8 mouse cellular contexts compared by ENCODE assay signal in the genomic region with DNA sequence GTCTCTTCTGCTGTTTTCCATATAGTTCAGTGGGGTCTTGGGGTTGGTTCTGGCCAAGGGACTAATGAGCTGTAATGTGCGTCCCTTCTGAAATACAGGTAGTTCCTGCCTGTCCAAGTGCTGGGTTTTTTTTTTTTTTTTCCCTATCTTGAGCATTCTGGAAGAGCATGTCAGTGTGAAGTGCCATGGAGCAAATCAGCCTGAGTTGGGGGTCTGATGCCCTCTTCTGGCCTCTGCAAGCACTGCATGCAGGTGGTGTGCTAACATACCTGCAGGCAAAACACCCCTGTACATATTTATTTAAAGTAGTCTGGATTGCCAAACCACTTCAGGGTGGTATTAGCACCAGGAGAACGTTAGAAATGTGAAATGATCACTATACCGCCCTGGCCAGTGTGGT. TPM values are rescaled to one million over a fixed set of nuclear protein-coding genes. Genes with fewer than 3 reads are reported as not detected.
DNase-seq lines count a peak whose midpoint lies in the region; ATAC-seq and TF ChIP-seq lines count a peak whose summit lies in the region.
"Had no signal": no experiment of that assay in that cellular context is flagged by ENCODE, and none has a peak within 500 bp of the region (broad histone marks: within the 10 kb centered on the region; RNA-seq: fewer than 3 reads in every experiment).

No protein-coding gene starts in this region.

- H3K79me2 ChIP-seq in CH12.LX (replicated peaks; ENCODE audit: control insufficient read depth, extremely low read depth, insufficient read depth, poor library complexity, severe bottlenecking): no peaks in the 10 kb centered on the region

- no peak overlapping the region for H3K27ac ChIP-seq in CH12.LX (ENCODE audit: insufficient read depth, low read depth)
- H3K27ac ChIP-seq in embryonic fibroblast, embryonic 13.5 days (ENCODE audit: insufficient read depth, low read length): no peak overlapping the region
- no peak overlapping the region for H3K27ac ChIP-seq in limb, embryonic 14.5 days (replicated peaks; ENCODE audit: low read depth, low read length)
- H3K27ac ChIP-seq in stomach, postnatal 0 days (replicated peaks): 0 out of 2 replicates have a peak overlapping the region, but pooled peaks have one; percentile 0

- peak; percentile 71 to 78 for TF ChIP-seq CTCF in CH12.LX (conservative IDR thresholded peaks at IDR 0.05 in 1 of 2, IDR thresholded peaks at IDR 0.05 in 1 of 2; ENCODE audit: low read depth in 2 of 2, low read length in 2 of 2)
- peak; percentile 71; the same call in 1 of the 2 replicates for TF ChIP-seq CTCF in embryonic fibroblast, embryonic 13.5 days (IDR thresholded peaks at IDR 0.05; ENCODE audit: borderline replicate concordance, insufficient read depth, low read length)
- peak; percentile 82 for TF ChIP-seq CTCF in stomach, postnatal 0 days (IDR thresholded peaks at IDR 0.05; ENCODE audit: low read depth)

- peaks cover 0 to 17% of the 10 kb centered on the region in 2 experiments; a peak in 2 of 4 replicates for H3K4me1 ChIP-seq in CH12.LX (ENCODE audit: control insufficient read depth in 1 of 2, insufficient read depth in 2 of 2)
- peaks cover 9% of the 10 kb centered on the region for H3K4me1 ChIP-seq in embryonic fibroblast, embryonic 13.5 days (ENCODE audit: control insufficient read depth, insufficient read depth, low read length)
- no peaks in the 10 kb centered on the region for H3K4me1 ChIP-seq in limb, embryonic 14.5 days (ENCODE audit: control insufficient read depth, insufficient read depth, low read length)
- H3K4me1 ChIP-seq in stomach, postnatal 0 days (replicated peaks; ENCODE audit: control insufficient read depth, insufficient read depth): peaks cover 5% of the 10 kb centered on the region; the same call in 1 of the 2 replicates

- peak; percentile 70 for TF ChIP-seq RAD21 in CH12.LX (IDR thresholded peaks at IDR 0.05; ENCODE audit: low read depth, low read length)

- 48% methylated on average over 3 of the region's 3 CpGs for WGBS in limb, embryonic 14.5 days
- WGBS in stomach, postnatal 0 days: 40% methylated on average over 3 of the region's 3 CpGs

- no peak overlapping the region for H3K4me2 ChIP-seq in CH12.LX (ENCODE audit: insufficient read depth, low read depth, poor library complexity, severe bottlenecking)
- no peak overlapping the region for H3K4me2 ChIP-seq in limb, embryonic 14.5 days (replicated peaks; ENCODE audit: low read depth, low read length, severe bottlenecking)
- no peak overlapping the region for H3K4me2 ChIP-seq in stomach, postnatal 0 days (replicated peaks; ENCODE audit: low read depth)

- no peak; the same call in 1 of the 2 replicates for TF ChIP-seq POLR2A in CH12.LX (IDR thresholded peaks at IDR 0.05; ENCODE audit: low read depth, low read length)
- no peak for TF ChIP-seq POLR2A in embryonic fibroblast, embryonic 13.5 days (IDR thresholded peaks at IDR 0.05; ENCODE audit: low read depth, low read length)
- TF ChIP-seq POLR2A in limb, embryonic 14.5 days (IDR thresholded peaks at IDR 0.05; ENCODE audit: borderline replicate concordance, extremely low read depth, insufficient read depth, insufficient read length): no peak

- no peaks in the 10 kb centered on the region for H3K9me3 ChIP-seq in CH12.LX (replicated peaks; ENCODE audit: low read length)
- no peaks in the 10 kb centered on the region for H3K9me3 ChIP-seq in limb, embryonic 14.5 days (ENCODE audit: control insufficient read depth, low read length)
- H3K9me3 ChIP-seq in stomach, postnatal 0 days (ENCODE audit: control insufficient read depth, low read length): no peaks in the 10 kb centered on the region

- no peak for TF ChIP-seq EP300 in CH12.LX (IDR thresholded peaks at IDR 0.05; ENCODE audit: low read length)
- no peak for TF ChIP-seq EP300 in stomach, postnatal 0 days (optimal IDR thresholded peaks at IDR 0.05)

- no peaks in the 10 kb centered on the region for H3K27me3 ChIP-seq in CH12.LX (replicated peaks)
- no peaks in the 10 kb centered on the region for H3K27me3 ChIP-seq in limb, embryonic 14.5 days (ENCODE audit: control insufficient read depth, insufficient read depth, low read length)
- H3K27me3 ChIP-seq in stomach, postnatal 0 days (ENCODE audit: control insufficient read depth, insufficient read depth, low read length): no peaks in the 10 kb centered on the region

- dilution Hi-C loops in CH12.LX (cut with MboI; ENCODE audit: extremely low pct_ligation_motif_present, extremely low pct_unique_long_range_greater_than_20kb, low sequenced_read_pairs): no loop called here

- in situ Hi-C loops in CH12.LX (cut with MboI; ENCODE audit: low pct_ligation_motif_present, low pct_unique_long_range_greater_than_20kb, low sequenced_read_pairs): no loop called here

- no peak for ATAC-seq in limb, embryonic 14.5 days (ENCODE audit: low FRiP score, low read depth)
- no peak for ATAC-seq in stomach, postnatal 0 days (ENCODE audit: low FRiP score, low TSS enrichment)

- H3K36me3 ChIP-seq in CH12.LX (replicated peaks in 1 of 2; ENCODE audit: control insufficient read depth in 1 of 2, insufficient read depth in 1 of 2, low read length in 1 of 2): peaks cover 54 to 74% of the 10 kb centered on the region in 2 experiments
- peaks cover 52% of the 10 kb centered on the region for H3K36me3 ChIP-seq in limb, embryonic 14.5 days (ENCODE audit: control insufficient read depth, insufficient read depth, low read length)
- H3K36me3 ChIP-seq in stomach, postnatal 0 days (ENCODE audit: control insufficient read depth, insufficient read depth, low read length): peaks cover 22% of the 10 kb centered on the region

- no peak overlapping the region for H3K9ac ChIP-seq in CH12.LX (ENCODE audit: insufficient read depth, low read depth)
- H3K9ac ChIP-seq in limb, embryonic 14.5 days (ENCODE audit: low read depth, low read length, severe bottlenecking): no peak overlapping the region
- no peak overlapping the region for H3K9ac ChIP-seq in stomach, postnatal 0 days (ENCODE audit: low read length)

- no peak overlapping the region for H3K4me3 ChIP-seq in CH12.LX (replicated peaks in 1 of 3; ENCODE audit: low read depth in 2 of 3, low read length in 2 of 3, poor library complexity in 1 of 3)
- H3K4me3 ChIP-seq in embryonic fibroblast, embryonic 13.5 days (ENCODE audit: insufficient read depth, low read length): no peak overlapping the region
- no peak overlapping the region for H3K4me3 ChIP-seq in limb, embryonic 14.5 days (replicated peaks; ENCODE audit: low read length)
- H3K4me3 ChIP-seq in stomach, postnatal 0 days (ENCODE audit: low read depth, low read length): no peak overlapping the region
- H3K4me3 ChIP-seq: myocyte had no signal

- peak; percentile 59 to 71 for DNase-seq in layer of hippocampus, postnatal 10 days (ENCODE audit: low spot score in 2 of 2)
- DNase-seq in layer of hippocampus, postnatal 36 days: no peak
- DNase-seq in CH12.LX (ENCODE audit: extremely low read depth) (peak; percentile 40), adipocyte (ENCODE audit: low spot score) (peak; percentile 60)
- DNase-seq in limb, embryonic 14.5 days (ENCODE audit: low spot score): peak; percentile 41
- DNase-seq in stomach, postnatal 0 days (ENCODE audit: low spot score): peak; percentile 75

TF ChIP-seq in CH12.LX, 34 proteins besides CTCF, POLR2A, EP300 and RAD21:
- TF ChIP-seq SIN3A (IDR thresholded peaks at IDR 0.05; ENCODE audit: low read length) (no peak), NELFE (IDR thresholded peaks at IDR 0.05; ENCODE audit: low read depth, low read length) (no peak), JUND (conservative IDR thresholded peaks at IDR 0.05; ENCODE audit: low read depth, low read length) (no peak), UBTF (IDR thresholded peaks at IDR 0.05; ENCODE audit: low read depth, low read length) (no peak), MYC (IDR thresholded peaks at IDR 0.05; ENCODE audit: low read depth, low read length) (0 out of 2 replicates have a peak, but pooled peaks have one; percentile 17), USF1 (IDR thresholded peaks at IDR 0.05; ENCODE audit: low read depth, low read length) (no peak), ZNF384 (IDR thresholded peaks at IDR 0.05; ENCODE audit: low read depth, low read length) (peak; percentile 76), SMC3 (IDR thresholded peaks at IDR 0.05; ENCODE audit: low read depth, low read length) (peak; percentile 70)

RNA-seq across cellular contexts. Expression of a gene that starts 31.2 kb away (rescaled TPM):
- 100 to 1,000 TPM; 125 to 126 TPM for total RNA-seq in layer of hippocampus, postnatal 10 days (2021)
- 100 to 1,000 TPM; 191 to 207 TPM for total RNA-seq in layer of hippocampus, postnatal 36 days (2021)
- 10.9 and 11.0 TPM in 2 replicates for total RNA-seq in CH12.LX (2012; rRNA removed)
- total RNA-seq in CH12.LX (2014; rRNA removed): 4.3 and 4.8 TPM in 2 replicates
- 51.2 and 75.8 TPM in 2 replicates for polyA plus RNA-seq in CH12.LX (2012; ENCODE audit: insufficient read length, low read depth)
- polyA plus RNA-seq in embryonic fibroblast, embryonic 13.5 days (2011; ENCODE audit: insufficient read length, low read depth, missing spikeins): 49.1 and 57.0 TPM in 2 replicates
- polyA plus RNA-seq in limb, embryonic 14.5 days (2012; rRNA removed): 58.7 and 79.0 TPM in 2 replicates
- polyA plus RNA-seq in limb, embryonic 14.5 days (2014; fragmentation: Nextera tagmentation; extraction: Ambion mirVana): 27.4 and 29.6 TPM in 2 replicates
- 10.6 and 13.0 TPM in 2 replicates for polyA plus RNA-seq in stomach, postnatal 0 days (2015; fragmentation: Nextera tagmentation; extraction: Ambion mirVana)

Comparison
In these comparisons a context has a peak if more than half of its experiments do, and no peak if none do; other contexts are left out.
1. DNase-seq: peak in layer of hippocampus, postnatal 10 days (2 of 2), CH12.LX (single experiment), adipocyte (single experiment), limb, embryonic 14.5 days (single experiment) and stomach, postnatal 0 days (single experiment); none in layer of hippocampus, postnatal 36 days (0 of 2).
2. Peak in every context shown above with its lines, with median percentiles within 50 percentile points of each other: CTCF ChIP-seq.